Mouse (Mus musculus) megakaryocyte, embryonic 14.5 days (primary cell): ENCODE measurements at regions not wholly inside any gene's neighbourhood (a gene's known extent, or its start where the extent isn't known, plus 50 kb on each side); places are given as distances from the start of the nearest gene placed in this dataset.

Experiments used
- FLI1 ChIP-seq: IDR thresholded peaks from 2 replicates; pipeline ENCODE4 v1.6.1; 2012; ENCODE audit warnings: low read length, inconsistent platforms, mixed read lengths
- GATA1 ChIP-seq: IDR thresholded peaks from 3 replicates; pipeline ENCODE4 v1.6.1; 2012; ENCODE audit warnings: mixed read lengths, low read length, inconsistent platforms, borderline replicate concordance

DNA sequence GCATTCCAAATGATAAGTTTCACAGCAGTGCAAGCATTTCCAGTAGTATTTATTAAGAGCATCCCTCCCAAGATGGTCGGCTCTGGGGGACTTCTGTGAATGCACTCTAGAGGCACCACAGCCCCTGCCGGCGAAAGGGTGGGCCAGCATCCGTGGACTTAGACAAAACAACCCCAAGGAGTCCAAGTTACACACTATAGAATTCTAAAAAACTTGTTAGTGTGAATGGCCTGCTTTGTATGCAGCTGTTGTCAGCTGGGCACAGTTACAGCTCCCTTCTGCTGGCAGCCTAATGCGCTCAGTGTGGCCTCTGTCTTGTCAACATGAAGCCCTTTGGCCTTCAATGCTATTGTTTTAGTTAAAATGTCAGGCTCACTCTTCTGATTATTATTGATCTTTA, 181.5 kb downstream of the Tle3 start:
- no peak for TF ChIP-seq GATA1
- TF ChIP-seq FLI1 = no peak
